Mouse (Mus musculus): ENCODE measurements at regions not wholly inside any gene's neighbourhood (a gene's known extent, or its start where the extent isn't known, plus 50 kb on each side); places are given as distances from the start of the nearest gene placed in this dataset.

DNA sequence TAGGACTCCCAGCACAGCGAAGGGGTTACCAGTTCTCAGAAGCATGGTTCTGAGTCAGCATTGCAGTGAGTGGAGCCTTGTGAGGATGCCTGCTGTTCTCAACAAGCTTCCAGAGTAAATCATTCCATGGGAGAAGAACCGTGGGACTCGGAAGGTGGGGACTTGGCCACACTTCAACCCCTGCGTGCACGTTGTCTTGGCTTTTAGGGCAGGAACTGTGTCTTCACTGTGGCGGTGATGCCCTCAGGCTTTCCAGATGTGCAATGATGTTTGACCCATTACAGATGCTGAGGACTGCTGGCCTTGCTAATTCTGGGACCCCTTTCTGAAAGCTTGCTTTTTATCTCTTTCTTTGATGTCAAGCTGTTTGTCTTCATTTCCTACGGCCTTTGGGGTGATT is 322.7 kb upstream of the Npvf start:
- no peak for DNase-seq

DNA sequence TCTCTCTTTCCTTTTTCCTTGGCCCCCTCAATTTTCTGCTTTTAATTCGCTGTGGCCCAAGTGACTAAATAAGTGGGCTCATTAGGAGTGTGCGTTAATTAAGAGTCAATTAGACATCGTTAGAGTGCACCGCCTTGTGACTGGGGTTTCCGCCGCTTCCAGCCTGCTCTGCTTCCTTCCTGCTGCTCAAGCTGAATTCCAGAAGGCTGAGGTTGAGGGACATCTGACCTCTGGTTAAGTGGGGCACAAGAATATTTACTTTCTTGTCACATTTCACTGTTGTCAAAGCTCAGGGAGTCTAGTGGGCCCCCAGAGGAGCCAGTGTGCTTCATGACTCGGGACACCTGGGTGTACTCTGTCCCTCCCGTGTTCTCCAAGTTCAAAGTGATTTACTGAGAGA is 323.1 kb upstream of the Npvf start:
- DNase-seq = no peak

DNA sequence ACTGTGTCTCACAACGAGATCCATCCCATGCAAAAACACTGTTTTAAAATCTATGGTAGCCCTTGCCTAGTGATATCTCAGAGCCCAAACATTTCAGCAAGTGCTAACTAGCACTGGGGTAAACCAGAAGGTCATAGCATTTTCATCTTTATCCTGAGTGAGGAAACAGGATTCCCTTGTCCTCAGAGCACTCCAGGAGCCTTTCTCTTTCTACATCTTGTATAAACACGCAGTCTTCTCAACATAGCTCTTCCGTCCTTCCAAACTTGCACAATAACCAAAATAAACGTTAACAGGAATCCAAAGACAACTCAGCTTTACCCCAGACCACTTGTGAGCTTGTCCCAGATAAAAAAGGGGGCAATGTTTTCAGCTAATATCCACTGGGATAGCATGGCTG is 323.8 kb upstream of the Npvf start:
- no peak for DNase-seq

DNA sequence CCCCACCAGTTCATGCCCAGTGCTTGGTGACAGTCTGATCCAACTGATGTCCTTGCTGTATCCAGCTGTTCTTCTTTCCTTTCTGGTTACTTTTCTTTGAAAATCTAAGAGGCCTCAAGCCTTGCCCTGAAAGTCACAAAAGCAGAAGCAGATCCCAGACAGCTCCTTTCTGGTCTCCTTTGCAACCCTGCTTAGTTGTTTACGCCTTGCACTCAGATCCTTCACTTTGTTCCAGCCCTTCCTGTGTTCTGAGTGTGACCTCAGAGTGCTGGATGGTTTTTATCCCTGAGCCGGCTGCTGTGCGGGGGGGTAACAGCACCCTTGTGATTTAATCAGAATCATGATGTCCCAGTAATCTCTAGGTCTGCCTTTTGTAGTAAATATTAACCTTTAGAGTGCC is 324.3 kb upstream of the Npvf start:
- DNase-seq = no peak

DNA sequence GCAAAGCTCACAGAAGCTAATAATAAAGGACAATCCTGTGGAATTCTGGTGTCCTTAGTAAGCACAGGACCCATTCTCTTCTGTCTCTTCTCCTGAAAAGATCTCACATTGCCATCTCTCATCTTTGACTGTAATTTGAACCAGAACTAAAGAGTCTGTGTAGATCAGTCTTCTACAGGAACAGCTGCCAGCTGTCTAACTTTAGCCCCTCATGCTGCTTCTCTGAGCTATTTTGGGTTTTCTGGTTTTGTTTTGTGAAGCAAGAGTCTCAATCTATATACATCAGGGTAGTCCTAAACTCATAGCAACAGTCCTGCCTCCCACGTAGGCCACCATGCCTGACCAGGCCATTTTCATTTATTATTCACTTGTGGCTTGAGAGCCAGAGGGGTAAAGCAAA is 325.5 kb upstream of the Npvf start:
- DNase-seq = no peak

DNA sequence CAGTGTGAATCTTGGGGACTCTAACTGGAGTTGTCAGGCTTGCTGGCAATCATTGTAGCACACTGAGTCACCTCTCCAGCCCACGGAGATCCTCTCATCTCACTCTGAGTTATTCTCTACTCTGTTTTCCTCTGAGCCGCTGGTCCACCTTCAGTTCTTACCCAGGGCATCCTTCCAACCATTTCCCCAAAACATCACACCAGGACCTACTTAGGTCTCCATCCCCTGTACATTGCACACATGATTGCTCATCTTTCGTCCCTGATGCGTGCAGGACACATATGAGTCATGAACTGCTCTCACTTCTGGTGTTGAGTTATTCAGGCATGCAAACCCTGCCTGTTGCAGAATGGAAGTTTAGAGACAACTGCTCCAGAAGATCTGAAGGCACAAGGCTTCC is 326.1 kb upstream of the Npvf start:
- DNase-seq = no peak

DNA sequence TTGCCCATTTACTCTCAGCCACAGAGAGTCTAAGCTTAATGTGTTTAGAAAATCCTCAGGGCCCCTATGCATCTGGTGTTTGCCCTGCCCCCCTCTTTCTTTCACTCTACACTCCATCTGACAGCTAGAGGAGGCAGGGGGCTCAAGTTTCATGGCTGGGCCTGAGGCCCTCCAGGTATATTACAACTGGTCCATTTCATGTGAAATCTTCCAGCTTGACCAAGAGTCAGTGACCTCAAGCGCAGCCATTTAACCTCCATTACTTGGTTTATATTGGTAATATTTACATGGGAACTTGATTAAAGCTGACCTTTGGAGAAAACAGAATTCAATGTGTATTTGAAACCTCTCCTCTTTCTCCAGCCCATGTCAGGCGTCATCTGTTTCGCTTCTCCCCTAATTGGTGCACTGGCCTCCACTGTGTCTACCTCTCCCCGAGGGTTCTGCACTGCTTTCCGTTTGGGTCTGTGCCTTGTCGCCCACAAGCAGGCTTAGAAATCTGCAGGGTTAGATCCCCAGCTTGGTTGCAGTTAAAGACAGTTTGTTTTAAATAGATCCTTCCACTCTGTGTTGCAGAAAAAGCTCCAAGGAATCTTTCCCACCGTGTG is 327.6 kb upstream of the Npvf start:
- no peak for DNase-seq

DNA sequence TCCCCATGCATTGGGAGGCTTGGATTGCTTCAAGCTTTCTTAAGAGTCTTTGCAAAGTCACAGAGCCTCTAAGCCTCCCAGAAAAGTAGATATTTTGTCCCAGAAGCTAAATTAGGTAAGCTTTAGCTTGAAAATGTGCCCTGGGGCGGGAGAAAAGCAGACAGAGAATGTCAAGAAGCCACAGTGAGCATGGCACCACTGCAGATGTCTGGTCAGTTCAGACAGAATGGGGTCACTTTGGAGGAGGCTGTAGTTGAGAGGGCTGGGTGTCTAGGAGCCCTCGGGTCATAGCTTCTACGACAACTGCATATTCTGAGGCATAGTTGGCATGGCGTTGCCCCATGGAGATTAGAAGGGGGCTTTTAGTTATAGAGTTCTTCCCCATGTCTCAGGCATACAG is 328.6 kb upstream of the Npvf start:
- no peak for DNase-seq

DNA sequence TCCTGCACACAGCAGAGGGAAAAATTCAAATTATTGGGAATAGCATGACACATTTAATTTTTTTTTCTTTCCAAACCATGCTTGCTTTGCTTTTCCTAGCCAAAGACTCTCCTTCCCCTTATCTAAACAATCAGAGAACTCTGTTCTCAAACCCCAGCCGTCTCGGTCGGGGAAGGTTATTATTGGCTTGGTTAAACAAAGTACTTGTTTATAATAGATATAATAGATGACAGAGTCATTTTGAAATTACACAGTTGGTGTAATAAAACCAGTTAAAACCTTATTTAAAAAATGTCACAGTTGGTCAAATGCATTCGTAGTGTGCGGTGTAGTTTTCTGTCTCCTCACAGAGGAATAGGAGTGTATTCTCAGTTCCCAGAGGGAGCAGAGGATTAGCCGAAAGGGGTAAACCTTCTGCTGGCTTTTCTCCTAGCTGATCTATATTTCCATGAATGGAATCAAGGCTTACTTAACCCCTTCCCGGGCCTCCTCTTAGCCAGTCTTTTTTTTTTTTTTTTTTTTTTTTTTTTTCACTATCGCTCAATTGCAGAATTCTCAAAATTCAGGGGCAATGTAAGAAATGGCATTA is 329.4 kb upstream of the Npvf start:
- DNase-seq = no peak

DNA sequence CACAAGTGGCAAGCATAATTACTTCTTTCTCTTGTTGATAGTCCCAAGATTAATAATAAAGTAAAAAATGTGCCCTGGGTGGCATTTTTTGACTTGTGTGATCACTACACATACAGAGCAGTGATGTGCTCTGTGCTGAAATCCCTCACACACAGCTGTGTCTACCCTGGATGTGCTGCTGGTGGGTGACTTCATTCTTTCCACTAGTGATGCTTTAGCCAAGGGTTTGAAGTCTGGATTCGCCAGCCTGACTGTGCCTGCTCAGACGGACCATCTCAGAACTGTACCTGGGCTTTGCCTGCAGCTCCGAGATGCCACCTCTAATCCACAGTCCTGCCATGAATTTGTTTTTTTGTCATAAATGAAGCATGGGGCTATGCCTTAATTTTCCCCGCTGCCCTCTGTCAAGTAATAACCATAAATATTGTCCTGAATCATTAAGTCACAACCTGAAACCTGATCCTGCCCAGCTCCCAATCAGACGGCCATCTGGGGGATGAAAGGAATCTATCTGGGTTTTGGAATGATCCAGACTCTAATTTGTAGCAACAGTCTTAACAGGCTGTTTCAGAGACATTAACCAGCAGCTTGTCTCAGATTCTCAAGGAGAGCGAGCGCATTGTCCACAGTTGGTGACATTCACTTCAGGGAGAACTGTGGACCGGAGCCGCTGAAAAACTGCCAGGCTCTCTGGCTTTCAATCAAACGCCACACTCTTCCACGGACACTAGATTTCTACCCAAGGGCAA is 330.1 kb upstream of the Npvf start:
- no peak for DNase-seq

DNA sequence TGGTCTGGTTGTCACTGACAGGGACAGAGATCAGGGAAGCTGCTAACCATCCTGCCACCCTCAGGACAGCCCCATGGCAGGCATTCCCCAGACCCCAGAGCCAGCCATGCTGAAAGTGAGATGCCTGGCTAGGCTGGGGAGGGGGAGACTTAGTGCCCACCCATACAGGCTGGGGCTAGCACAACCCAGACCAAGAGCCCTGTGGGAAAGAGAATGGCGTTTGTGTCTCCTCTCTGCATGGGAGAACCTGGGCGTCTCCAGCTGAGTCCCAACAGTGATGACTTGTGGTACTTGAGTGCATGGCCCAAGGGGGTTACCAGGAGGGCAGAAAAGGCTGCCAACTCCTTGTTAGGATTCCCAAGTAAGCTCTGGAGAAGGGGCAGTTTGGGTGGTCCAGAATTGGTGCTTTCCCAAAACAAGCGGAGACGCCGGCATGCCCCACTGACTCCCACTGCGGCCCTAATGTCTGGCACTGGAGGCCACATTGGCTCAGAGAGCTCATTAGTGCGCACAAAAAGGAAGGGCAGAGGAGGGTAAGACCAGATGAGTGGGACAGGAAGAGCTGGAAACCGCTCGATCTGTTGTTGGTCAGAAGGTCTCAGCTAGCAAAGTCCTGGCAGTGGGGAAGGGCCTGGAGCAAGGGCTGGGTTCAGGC is 332.2 kb upstream of the Npvf start:
- peak; percentile 16 for DNase-seq

DNA sequence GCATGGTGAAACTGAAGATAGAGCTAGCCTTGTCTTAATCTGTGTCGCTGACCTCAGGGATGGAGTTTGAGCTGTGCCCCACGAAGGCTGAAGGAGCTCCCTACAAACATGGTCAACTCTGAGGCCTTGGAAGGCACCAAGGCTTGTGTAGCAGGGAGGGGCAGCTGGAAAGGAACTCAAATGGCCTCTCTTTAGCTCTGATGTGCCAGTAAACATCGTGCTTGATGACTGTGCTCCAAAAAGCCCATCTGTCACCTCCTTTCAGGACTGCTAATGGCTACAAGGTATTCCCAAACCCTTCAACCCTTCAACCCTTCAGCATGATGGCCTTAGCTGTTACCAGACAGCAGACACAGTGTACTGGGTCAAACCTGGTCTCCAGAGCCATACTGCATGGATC is 334.3 kb upstream of the Npvf start:
- DNase-seq = no peak

DNA sequence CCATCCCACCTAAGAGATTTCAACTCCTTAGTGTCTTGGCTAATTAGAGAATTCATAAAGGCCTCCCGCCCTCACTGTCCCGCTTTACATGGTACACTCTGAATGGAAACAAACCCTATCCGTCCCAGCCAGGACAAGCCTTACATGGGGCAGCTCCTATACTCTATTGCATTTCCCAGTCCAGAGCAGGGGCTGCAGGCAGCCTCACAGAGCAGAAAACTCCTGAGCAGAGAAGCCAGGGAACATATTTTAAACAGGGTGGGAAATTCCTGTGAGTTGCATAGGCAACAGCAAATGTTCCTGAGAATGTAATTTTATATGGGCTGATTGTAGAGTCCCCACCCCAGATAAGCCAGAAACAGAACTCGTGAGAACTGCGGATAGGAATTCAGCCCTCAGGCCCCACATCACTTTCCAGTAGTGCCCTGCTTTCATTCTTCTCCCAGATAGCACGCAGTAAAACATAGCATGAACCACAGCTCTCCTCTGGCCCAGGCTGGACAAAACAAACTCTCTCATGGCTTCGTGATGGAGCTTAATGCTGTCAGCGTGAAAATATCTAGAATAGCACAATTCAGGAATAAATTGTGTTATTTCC is 337.4 kb upstream of the Npvf start:
- no peak for DNase-seq

DNA sequence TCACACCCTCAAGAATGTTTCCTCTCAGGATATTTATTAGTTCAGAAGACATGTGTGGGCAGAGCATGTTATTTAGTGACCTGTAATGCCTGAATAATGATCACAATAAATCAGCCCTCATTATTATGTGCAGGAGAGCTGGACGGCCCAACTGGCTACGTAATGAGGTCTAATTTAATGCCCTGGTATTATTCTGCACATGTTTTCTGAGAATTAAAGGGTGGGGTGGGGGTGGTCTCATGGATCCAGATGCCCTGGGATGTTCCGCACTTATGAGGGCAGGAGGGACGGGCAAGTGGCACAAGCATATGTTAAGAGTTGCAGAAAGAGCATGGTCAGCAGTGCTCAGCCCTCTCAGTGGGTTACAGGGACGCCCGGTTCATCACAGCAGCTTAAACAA is 339.7 kb upstream of the Npvf start:
- no peak for DNase-seq

DNA sequence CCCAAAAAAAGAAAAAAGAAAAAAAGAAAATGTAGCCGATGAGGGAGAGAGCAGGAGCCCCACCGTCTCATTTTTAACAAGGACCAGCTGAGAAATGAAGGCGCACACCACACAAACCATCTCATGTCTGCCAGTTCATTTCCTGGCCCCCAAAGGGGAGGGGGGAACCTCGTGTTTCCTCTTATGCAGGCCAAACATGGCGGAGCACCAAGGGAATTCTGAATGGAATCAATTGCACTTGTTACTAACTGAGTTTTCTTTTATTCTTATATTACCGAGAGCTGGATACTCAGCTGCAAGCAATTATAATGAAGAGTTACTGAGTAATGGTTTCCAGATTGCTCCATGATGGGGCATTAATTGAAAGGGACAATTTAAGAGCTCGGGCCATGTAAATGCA is 348.5 kb upstream of the Npvf start:
- no peak for DNase-seq

DNA sequence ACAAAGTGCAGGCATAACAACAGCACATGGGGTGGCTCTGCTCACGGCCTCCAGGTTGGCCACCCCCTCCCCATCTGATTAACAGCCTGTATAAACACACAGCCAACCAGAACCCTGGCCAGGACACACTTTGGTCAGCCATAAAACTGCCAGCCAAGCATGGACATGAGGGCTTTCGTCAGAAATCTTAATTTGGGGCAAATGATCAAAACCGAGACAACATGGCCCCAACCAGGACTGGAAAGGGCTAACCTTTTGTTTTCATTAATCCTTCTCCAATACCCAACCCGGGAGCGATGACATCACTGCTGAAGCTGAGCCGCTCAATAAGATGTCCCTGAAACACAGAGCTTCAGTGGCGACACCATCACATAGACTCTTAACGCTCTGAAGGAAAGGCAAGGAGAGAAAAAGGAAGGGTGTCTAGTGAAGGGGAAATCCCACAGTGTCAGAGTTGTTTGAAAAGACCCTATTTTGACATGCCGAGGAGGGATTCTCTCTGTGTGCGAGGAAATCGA is 351.9 kb upstream of the Npvf start:
- no peak for DNase-seq

DNA sequence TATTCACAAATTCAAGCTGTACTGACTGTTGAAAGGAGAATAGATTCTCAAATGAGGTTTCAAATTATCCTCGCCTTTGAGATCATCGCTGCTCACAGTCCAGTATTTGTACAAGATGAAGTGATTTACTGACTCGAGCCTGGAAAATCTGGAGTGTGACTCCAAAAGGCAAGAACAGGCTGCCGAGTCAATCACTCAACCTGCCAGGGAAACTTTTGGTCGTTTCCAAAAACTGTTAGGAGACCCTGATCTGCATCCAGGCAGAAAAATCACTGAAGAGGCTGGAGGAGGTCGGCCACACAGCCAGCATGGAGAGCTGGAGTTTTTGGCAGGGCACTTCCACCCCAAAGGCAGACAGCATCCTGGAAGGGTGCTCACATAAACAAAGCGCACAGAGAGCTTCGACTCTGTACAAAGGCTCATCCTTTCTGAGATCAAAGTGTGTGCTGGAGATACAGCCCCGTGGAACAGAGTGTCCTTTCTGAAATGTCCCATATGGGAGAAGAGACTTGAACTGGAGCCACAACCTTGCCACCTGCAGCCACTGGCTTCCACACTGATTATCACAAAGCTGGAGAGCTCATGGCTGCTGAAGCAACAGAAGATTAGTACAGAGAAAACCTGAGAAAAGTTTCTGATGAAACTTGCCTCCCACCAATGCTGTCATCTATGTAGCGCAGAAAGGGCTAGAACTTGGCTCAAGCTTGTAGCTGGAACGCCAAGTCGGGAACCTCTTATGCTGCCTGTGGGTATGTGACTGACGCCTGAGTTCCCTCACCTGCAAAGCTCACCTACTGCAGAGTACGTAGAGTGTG is 355.5 kb upstream of the Npvf start:
- DNase-seq = no peak

DNA sequence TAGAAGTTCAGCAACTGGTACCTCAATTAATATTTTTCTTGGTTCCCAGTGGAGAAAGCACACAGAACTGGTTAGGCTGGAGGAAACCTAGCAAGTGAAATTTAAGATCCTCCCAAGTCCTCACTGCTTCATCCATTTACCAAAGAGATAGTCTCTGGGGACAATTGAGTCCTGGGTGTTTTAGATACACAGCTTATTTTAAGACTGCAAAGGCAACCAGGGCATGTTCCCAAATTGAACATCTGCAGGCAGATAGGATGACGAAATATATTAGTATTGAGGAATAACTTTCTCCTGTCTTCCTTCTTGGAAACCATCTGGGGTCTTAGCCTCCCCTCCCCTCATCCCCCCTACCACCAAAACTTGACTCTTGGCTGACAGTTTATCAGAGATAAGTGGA is 356.3 kb upstream of the Npvf start:
- no peak for DNase-seq

DNA sequence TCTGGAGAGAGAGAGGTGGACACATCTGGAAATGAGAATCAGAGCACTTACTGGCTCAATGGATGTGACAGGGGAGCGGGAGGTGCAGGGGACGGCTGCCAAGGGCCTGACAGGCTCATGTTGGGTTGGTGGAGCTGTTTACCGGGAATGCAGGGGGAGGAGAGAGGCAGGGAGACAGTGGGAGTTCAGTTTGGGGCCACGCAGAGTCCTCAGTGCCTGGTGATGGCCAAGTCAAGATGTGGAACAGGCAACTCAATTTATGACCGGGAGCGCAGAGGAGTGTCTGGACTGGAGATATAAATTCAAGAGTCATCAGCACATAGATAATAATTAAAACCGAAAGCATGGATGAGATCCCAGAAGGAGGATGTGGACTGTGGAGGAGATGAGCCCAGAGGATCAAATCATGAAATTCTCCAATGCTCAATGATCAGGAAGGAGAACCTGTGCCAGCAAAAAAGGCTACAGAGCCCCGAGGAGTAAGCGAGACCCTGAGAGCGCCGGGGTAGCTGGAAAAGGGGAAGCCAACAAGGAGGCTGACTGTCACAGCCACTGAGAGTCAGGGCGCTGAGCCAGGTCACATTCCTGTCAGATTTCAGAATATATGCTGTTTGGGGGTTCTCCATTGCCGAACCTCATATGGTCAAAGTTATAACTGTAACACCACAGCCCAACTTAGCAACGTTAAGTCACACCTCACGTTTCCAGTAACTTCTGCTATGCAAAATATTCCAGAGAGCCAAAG is 358.0 kb upstream of the Npvf start:
- DNase-seq = no peak

DNA sequence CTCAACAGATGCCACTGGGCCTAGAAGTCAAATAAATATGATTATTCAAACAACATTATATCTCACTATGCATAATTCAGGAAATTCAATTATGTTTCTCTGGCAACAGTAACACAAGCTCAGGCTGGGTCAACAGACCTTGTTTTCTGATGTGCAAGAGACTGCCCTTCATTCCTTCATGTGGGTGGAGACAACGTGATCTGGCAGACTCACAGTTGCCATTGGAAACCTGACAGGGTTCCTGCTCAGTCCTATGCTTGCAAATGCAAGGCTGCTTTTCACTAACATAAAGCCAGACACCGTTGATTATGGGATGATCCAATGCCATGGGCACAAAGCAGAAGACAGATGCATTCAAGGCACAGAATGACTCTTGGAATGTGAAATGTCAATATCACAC is 361.5 kb upstream of the Npvf start:
- DNase-seq = peak; percentile 16

DNA sequence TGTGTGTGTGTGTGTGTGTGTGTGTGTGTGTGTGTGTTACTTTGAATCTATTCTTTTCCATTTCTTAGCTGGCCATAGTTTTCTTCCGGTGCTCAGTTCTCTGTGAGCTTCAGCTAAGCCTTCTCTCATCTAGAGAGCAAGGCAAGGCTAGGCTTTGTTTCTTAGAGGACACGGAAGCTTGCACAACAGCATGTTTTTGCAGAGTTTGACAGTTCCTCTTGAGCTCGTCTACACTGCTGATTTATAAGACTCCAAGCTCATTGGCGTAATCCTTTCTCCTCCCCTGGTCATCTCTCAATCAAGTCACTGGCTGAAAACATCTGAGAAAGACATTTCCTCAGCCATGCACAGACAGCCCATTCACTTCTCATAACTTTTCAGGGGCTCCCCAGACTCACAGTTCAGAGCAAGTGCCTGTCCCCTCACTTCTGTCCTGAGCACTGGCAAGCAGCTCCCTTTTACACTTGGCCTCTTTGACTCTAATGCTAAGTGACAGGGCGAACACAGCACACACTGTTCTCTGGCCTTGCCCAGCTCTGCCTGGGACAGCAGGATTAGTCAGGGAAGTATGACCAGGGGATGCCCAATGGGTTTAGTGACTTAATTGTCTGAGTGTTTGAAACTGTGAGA is 362.3 kb upstream of the Npvf start:
- DNase-seq = no peak

Measured in right cerebral cortex, postnatal 4 days (tissue).